Mouse (Mus musculus) embryonic stem cell, embryonic (primary cell): ENCODE results near the gene Kcnk7.

Source experiments
- CTCF ChIA-PET, 4 experiments: fragments of 300-600 bp in 2 of 4; fragments of 350-600 bp in 2 of 4; sonication (Branson Sonifier 250); formaldehyde crosslinking; loops; one replicate each; lab custom pipeline; 2022; ENCODE audit warnings: inconsistent platforms in 2 of 4; lab: Charles Lee
- POLR2A ChIA-PET, 4 experiments: fragments of 300-600 bp in 2 of 4; fragments of 350-600 bp in 2 of 4; sonication (Branson Sonifier 250); formaldehyde crosslinking; loops; one replicate each; lab custom pipeline; 2022; ENCODE audit warnings: antibody characterized with exemption in 4 of 4, inconsistent platforms in 1 of 4; lab: Charles Lee

Gene Kcnk7

GRCm38 (mm10) chr19:5686437-5686836, 17.7 kb upstream of the Kcnk7 start:
- ChIA-PET CTCF (no interaction called here), POLR2A (interaction anchor here in 2 of 4 experiments (1.6 to 2.4 kb wide), 4 partner anchors 12 to 198 kb away, joined by 4 to 9 read pairs (median 6); partner anchors contain the start of gene Mus81 (in 1 of the 2))

DNA sequence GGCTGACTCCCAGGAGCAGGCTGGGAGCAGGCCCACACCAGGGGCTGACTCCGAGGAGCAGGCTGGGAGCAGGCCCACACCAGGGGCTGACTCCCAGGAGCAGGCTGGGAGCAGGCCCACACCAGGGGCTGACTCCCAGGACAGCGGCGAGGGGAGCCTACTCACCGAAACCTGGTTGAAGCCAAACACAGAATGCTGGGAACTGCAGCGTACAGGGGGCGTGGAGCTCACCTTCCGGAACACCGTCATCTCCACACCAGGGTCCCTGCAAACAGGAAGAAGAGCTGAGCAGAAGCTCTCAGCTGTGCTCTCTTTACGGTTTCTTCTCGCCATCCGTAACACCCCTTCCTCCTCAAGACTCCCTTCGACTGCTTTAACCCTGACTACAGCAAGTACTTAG, 17.2 kb upstream of the Kcnk7 start:
- CTCF ChIA-PET = interaction anchor here in 1 of 4 experiments (0.9 kb wide), 1 partner anchor 23 kb away, joined by 3 read pairs; the partner anchor contains the start of gene Sipa1
- POLR2A ChIA-PET = interaction anchor here in 1 of 4 experiments (1.9 kb wide), 1 partner anchor 27 kb away, joined by 6 read pairs; no protein-coding TSS in a partner anchor

DNA sequence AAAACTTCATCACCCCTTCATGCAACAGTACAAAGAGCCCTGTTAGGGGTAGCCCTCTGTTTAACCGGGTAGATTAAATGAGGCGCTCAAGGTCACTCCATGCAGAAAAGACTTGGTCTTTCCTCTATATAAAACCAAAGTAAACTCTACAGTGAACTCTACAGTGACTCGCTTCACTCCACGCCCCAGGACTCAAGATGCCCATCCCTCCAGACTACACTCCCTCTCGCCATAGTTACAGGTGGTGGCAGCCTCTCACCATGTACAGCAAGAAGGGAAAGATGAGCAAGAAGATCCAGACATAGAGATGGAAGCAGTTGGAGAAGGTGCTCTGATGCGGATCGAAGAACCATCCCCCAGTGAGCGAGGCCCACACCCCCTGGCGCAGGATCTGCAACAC, 16.4 kb upstream of the Kcnk7 start:
- ChIA-PET CTCF (interaction anchor here in 1 of 4 experiments (0.9 kb wide), 1 partner anchor 24 kb away, joined by 3 read pairs; the partner anchor contains the start of gene Sipa1), POLR2A (no interaction called here)

DNA sequence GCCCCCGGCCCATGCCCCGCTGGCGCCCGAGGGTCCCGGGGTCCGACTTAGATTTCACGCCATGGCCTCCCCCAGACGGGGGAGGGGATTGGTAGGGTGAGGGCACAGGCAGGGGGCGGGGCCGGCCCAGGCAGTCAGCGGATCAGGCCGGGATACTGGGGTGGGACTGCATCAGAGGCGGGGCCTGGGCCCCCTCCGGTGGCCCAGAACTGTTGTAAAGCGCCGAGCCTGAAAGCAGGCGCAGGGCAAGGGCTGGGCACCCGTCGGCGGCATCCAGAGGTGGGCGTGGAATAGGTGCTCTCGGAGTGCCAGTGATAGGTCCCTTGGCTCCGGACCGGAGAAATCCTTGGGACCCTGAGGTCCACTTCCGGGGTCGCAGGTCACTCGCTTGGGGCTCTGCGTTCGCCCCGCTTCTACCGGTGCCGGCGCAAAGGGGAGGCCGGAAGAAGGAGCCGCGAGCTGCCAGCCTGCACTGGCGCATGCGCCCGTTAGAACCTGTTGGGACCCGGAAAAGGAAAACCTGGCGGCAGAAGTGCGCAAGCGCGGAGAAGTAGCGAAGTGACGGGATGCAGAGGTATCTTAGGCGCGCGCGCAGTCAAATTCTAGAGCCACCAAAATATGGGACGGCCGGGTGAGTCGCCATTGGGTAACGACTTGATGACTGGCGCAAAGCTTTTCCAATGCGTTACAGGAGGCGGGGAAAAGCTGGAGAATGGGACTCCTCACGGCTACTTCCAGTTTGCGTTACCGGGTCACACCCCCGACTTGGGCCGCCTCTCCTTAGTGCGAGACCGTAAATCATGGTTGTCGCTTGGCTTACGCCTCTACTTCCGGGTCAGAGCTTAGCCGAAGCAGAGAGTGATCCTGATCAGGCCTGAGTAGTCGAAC, 15.7 kb upstream of the Kcnk7 start, which contains the start of the genes Map3k11 and Pcnx3:
TSS of gene Map3k11 (plus strand) at position 543 of the 888 bp plus-strand sequence.
TSS of gene Pcnx3 (minus strand) at position 709 of the 888 bp plus-strand sequence.
- ChIA-PET POLR2A (interaction anchor here (0.6 to 3.2 kb wide), 91 partner anchors 9 to 1563 kb away, joined by 3 to 20 read pairs (median 4); partner anchors contain the start of genes Cfl1 (in 2 of the 4), Kat5 (in 2 of the 4), Kcnk7 (in 2 of the 4) and Mus81 (in 2 of the 4)), CTCF (interaction anchor here in 2 of 4 experiments (0.8 to 1.5 kb wide), 9 partner anchors 23 to 340 kb away, joined by 3 to 6 read pairs (median 4); partner anchors contain the start of genes Cst6 (in 1 of the 2) and Mus81 (in 1 of the 2))

DNA sequence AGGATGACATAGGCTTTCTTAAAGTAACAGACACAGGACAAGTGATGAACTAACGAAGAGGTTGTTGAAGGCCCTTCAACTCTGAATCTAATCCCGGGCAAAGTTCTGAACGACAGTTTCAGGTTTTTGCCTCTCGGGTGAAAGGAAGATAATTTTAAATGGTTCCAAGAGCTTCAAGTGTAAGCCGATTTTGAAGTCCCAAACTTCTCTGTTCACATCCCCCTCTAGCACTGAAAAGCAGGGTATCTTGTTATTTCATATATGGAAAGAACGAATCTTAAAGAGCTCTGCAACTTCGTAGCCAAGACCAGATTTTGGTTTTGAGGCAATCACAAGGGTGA, 15.1 kb upstream of the Kcnk7 start:
- ChIA-PET POLR2A (interaction anchor here (0.6 to 3.2 kb wide), 93 partner anchors 8 to 1563 kb away, joined by 3 to 20 read pairs (median 4); partner anchors contain the start of genes Cfl1 (in 2 of the 4), Kcnk7 (in 2 of the 4), Mus81 (in 2 of the 4) and Rela (in 2 of the 4)), CTCF (interaction anchor here in 2 of 4 experiments (0.8 to 1.5 kb wide), 9 partner anchors 22 to 340 kb away, joined by 3 to 6 read pairs (median 4); partner anchors contain the start of genes Cst6 (in 1 of the 2) and Mus81 (in 1 of the 2))

- ChIA-PET POLR2A (interaction anchor here (0.6 to 3.2 kb wide), 62 partner anchors 8 to 651 kb away, joined by 3 to 20 read pairs (median 4); partner anchors contain the start of genes Kcnk7 (in 2 of the 4), Mus81 (in 2 of the 4), Rela (in 2 of the 4) and Scyl1 (in 2 of the 4)), CTCF (interaction anchor here in 3 of 4 experiments (0.5 to 1.5 kb wide), 6 partner anchors 38 to 571 kb away, joined by 3 to 6 read pairs (median 4); partner anchors contain the start of genes Cst6 (in 1 of the 3) and Klc2 (in 1 of the 3))
These were observed 14.4 kb upstream of the Kcnk7 start for GRCm38 (mm10) chr19:5689565-5690342.

DNA sequence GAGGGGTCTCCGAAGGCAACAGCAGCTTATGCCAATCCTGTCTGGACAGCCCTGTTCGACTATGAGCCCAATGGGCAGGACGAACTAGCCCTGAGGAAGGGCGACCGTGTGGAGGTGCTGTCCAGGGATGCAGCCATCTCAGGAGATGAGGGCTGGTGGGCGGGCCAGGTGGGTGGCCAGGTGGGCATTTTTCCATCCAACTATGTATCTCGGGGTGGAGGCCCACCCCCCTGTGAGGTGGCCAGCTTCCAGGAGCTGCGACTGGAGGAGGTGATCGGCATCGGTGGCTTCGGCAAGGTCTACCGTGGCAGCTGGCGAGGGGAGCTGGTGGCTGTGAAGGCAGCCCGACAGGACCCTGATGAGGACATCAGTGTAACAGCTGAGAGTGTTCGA, 13.8 kb upstream of the Kcnk7 start:
- ChIA-PET CTCF (interaction anchor here in 1 of 4 experiments (0.8 kb wide), 1 partner anchor 15 kb away, joined by 4 read pairs; no protein-coding TSS in a partner anchor), POLR2A (interaction anchor here in 2 of 4 experiments (0.9 to 3.2 kb wide), 15 partner anchors 10 to 202 kb away, joined by 3 to 13 read pairs (median 4); partner anchors contain the start of genes Mus81 (in 1 of the 2), Rela (in 1 of the 2) and Sipa1 (in 1 of the 2))

- POLR2A ChIA-PET = interaction anchor here in 2 of 4 experiments (0.8 to 3.2 kb wide), 7 partner anchors 8 to 181 kb away, joined by 3 to 13 read pairs (median 3); partner anchors contain the start of genes Sipa1 (in 1 of the 2) and Snx32 (in 1 of the 2)
These were observed 12.6 kb upstream of the Kcnk7 start for GRCm38 (mm10) chr19:5691601-5692000.

DNA sequence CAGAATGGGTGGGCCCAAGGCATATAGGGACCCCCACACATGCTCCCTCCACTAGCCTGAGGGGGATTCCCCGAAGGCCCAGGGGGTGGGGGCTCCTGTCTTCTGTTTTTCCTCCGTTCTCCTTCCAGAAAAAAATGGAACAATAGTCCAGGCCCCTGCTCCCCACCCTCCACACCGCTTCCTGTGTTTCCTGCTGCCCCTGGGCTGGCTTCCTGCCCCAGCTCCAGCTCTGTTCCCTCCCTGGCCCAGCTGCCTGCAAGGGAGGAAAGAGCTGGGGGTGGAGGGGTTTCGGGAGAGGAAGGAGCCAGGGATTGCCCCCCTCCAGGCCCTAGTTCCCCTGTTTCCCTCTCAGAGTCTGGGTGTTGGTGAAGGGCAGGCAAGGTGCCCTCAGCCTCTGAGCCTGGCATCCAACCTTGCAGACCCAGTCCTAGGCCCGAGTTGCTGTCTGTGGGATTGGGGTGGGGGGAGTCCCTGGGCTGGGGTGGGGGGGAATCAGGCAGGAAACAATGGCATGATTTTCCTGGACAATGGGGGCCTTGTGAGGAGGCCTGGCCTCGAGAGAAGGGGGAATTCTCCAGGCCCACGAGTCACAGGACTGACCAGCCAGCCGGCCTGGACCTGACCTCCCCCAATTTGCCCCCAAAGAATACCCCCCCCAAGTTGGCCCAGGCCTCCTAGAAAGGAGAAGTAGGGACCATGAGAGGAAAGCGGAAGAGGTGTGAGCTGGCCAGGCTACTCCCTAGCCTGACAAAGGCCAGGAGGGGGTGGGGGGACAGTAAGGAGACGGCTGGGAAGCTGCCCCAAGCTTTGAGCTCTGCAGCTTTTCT, 11.9 kb upstream of the Kcnk7 start:
- POLR2A ChIA-PET = interaction anchor here in 2 of 4 experiments (0.6 to 1.8 kb wide), 7 partner anchors 11 to 418 kb away, joined by 3 to 4 read pairs (median 4); partner anchors contain the start of genes Efemp2 (in 1 of the 2) and Kcnk7 (in 1 of the 2)
- CTCF ChIA-PET = interaction anchor here in 1 of 4 experiments (2.1 kb wide), 1 partner anchor 19 kb away, joined by 5 read pairs; no protein-coding TSS in a partner anchor

More at GRCm38 (mm10) chr19:5691601-5692000, 12.6 kb upstream of the Kcnk7 start:
- CTCF ChIA-PET = interaction anchor here in 2 of 4 experiments (0.7 to 2.1 kb wide), 2 partner anchors 19 to 84 kb away, joined by 3 to 5 read pairs; no protein-coding TSS in a partner anchor

DNA sequence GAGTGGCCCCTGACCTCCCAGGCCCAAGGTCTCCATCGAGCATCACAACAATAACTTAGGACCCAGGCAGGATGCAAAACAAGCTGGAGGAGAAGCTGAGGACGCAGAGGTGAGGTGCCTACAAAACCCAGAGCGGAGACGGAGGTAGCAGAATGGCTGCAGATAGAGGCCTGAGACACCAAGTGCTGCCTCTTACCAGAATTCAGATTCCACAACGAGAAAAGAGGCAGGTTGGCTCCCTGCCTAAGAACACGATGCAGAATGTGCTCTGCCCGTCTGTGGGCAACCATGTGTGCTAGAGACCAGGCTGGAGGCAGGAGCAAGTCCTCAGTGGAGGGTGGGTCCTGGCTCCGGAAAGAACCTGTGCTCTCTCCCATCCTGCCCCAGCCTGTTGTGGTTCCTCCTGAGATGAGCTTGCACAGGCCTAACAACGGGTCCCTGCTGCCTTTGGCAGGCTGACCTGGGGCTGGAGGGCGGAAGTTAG, 11.2 kb upstream of the Kcnk7 start:
- POLR2A ChIA-PET = interaction anchor here in 2 of 4 experiments (0.6 to 1.2 kb wide), 6 partner anchors 11 to 419 kb away, joined by 3 to 4 read pairs (median 4); partner anchors contain the start of genes Efemp2 (in 1 of the 2) and Kcnk7 (in 1 of the 2)
- CTCF ChIA-PET = no interaction called here

- ChIA-PET CTCF (no interaction called here), POLR2A (interaction anchor here in 1 of 4 experiments (0.6 kb wide), 1 partner anchor 29 kb away, joined by 3 read pairs; no protein-coding TSS in a partner anchor)
These were observed 10.4 kb upstream of the Kcnk7 start for GRCm38 (mm10) chr19:5693801-5694200.

DNA sequence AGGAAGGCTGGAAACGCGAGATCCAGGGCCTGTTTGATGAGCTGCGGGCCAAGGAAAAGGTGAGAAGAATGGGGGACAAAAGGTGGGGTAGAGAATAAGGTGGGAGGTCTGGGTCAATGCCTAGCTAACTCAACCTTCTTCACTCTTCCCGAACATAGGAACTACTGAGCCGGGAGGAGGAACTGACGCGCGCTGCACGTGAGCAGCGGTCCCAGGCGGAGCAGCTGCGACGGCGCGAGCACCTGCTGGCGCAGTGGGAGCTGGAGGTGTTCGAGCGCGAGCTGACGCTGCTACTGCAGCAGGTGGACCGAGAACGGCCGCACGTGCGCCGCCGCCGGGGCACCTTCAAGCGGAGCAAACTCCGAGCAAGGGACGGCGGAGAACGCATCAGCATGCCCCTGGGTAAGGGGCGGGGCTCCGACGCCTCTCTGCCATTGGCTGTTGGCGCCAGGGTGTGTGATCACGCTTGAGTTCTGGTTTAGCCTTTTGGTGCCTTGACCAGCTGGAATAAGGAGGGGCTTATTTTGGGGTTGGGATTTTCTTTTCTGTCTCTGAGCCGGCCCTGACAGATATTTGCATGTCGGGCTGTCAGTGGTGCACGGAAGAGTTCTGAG, 8.2 kb upstream of the Kcnk7 start:
- ChIA-PET CTCF (interaction anchor here in 2 of 4 experiments (0.5 to 1.1 kb wide), 6 partner anchors 16 to 166 kb away, joined by 3 to 7 read pairs (median 4); partner anchors contain the start of gene Ehbp1l1 (in 1 of the 2)), POLR2A (interaction anchor here in 3 of 4 experiments (0.6 to 2.3 kb wide), 22 partner anchors 9 to 239 kb away, joined by 3 to 9 read pairs (median 3); partner anchors contain the start of genes Cfl1 (in 1 of the 3), Fam89b (in 1 of the 3), Kcnk7 (in 1 of the 3) and Scyl1 (in 1 of the 3))

- CTCF ChIA-PET = interaction anchor here in 3 of 4 experiments (0.6 to 1.6 kb wide), 8 partner anchors 11 to 82 kb away, joined by 3 to 4 read pairs (median 4); no protein-coding TSS in a partner anchor
- POLR2A ChIA-PET = interaction anchor here in 3 of 4 experiments (1.0 to 2.6 kb wide), 10 partner anchors 9 to 141 kb away, joined by 3 to 9 read pairs (median 4); partner anchors contain the start of genes Fam89b (in 2 of the 3), Map3k11 (in 2 of the 3) and Pcnx3 (in 2 of the 3)
These were observed 819 bp downstream of the Kcnk7 start for GRCm38 (mm10) chr19:5704801-5705571.

DNA sequence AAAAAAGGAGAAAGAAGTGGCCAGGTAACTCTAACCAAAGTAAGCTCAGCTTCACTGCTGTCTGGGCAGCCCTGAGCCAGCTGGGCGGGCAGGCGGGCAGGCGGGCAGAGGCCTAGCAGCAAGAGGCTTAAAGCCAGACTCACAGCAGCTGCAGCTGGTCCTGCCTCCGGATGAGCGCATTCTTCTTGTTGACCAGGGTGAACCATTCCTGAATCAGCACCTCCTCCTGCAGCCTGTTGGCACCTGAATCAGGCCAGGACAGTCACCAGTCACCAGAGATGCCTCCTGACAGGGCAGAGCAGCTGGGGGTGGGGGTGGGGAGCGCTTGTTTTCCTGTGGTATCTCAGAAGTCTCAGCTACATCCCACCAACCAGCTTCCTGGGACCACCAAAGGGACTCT, 5.9 kb downstream of the Kcnk7 start:
- POLR2A ChIA-PET = interaction anchor here (0.7 to 2.7 kb wide), 21 partner anchors 8 to 222 kb away, joined by 3 to 17 read pairs (median 3); partner anchors contain the start of genes Ehbp1l1 (in 2 of the 4), Fam89b (in 1 of the 4), Kat5 (in 1 of the 4) and Map3k11 (in 1 of the 4)
- CTCF ChIA-PET = interaction anchor here (0.6 to 4.8 kb wide), 22 partner anchors 10 to 253 kb away, joined by 3 to 78 read pairs (median 5); partner anchors contain the start of genes Ehbp1l1 (in 2 of the 4), Fam89b (in 1 of the 4), Map3k11 (in 1 of the 4) and Pcnx3 (in 1 of the 4)
